Mouse (Mus musculus) liver, postnatal 0 days (tissue): ENCODE results near the gene Sectm1a. TPM values are rescaled to one million over a fixed set of nuclear protein-coding genes. Genes with fewer than 3 reads are reported as not detected.
A peak's percentile ranks its signal among the peaks of the same experiment; 100 is the strongest.

Source experiments
- ATAC-seq: fragments of 200-750 bp; cut with Nextera tagmentation; 2 replicates; pipeline ENCODE4 v1.8.0; 2017; ENCODE audit warnings: mild to moderate bottlenecking, moderate library complexity
- DNase-seq: peaks from one replicate; pipeline ENCODE4 v3.0.0-alpha.2; 2016
- H3K27ac ChIP-seq: fragments of 300-500 bp; sonication (generic); 2 replicates; pipeline ENCODE4 v1.5.1; 2014; ENCODE audit warnings: antibody characterized with exemption, moderate library complexity, mild to moderate bottlenecking, low read depth
- H3K27me3 ChIP-seq: fragments of 300-500 bp; sonication (generic); 2 replicates; pipeline ENCODE4 v1.6.1; 2014; ENCODE audit warnings: low read length, control low read depth, mixed read lengths; ENCODE audit not compliant: insufficient read depth
- H3K36me3 ChIP-seq: fragments of 300-500 bp; sonication (generic); replicated peaks from 2 replicates; pipeline ENCODE4 v1.6.1; 2014; ENCODE audit warnings: mild to moderate bottlenecking, control low read depth, low read length, moderate library complexity, mixed read lengths; ENCODE audit not compliant: insufficient read depth
- H3K4me1 ChIP-seq: fragments of 300-500 bp; sonication (generic); 2 replicates; pipeline ENCODE4 v1.6.1; 2014; ENCODE audit warnings: antibody characterized with exemption, mild to moderate bottlenecking, control low read depth; ENCODE audit not compliant: insufficient read depth
- H3K4me2 ChIP-seq: fragments of 300-500 bp; sonication (generic); 2 replicates; pipeline ENCODE4 v1.6.1; 2014; ENCODE audit warnings: low read depth, mild to moderate bottlenecking, low read length, moderate library complexity, mixed read lengths
- H3K4me3 ChIP-seq: fragments of 300-500 bp; sonication (generic); 2 replicates; pipeline ENCODE4 v1.5.1; 2014; ENCODE audit warnings: low read depth, low read length
- H3K9ac ChIP-seq: fragments of 300-500 bp; sonication (generic); replicated peaks from 2 replicates; pipeline ENCODE4 v1.6.1; 2014; ENCODE audit warnings: mild to moderate bottlenecking, moderate library complexity
- H3K9me3 ChIP-seq: fragments of 300-500 bp; sonication (generic); 2 replicates; pipeline ENCODE4 v1.6.1; 2016; ENCODE audit warnings: mild to moderate bottlenecking, control low read depth, low read length, mixed read lengths
- CTCF ChIP-seq: sonication (generic); IDR thresholded peaks from 2 replicates; pipeline ENCODE4 v1.5.1; 2016; ENCODE audit warnings: antibody characterized with exemption, low read depth
- EP300 ChIP-seq: IDR thresholded peaks from 2 replicates; pipeline ENCODE4 v1.6.1; 2016; ENCODE audit warnings: antibody characterized with exemption, low read depth, mild to moderate bottlenecking
- WGBS: fragments of 180-500 bp; shearing (Covaris S2); extraction: QIAGEN DNeasy Blood & Tissue Kit; methylation state at CpG from one replicate; pipeline ENCODE4 v1.1.7; 2014; ENCODE audit not compliant: insufficient replicate concordance; 5-methylcytosine and 5-hydroxymethylcytosine counted together
- polyA plus RNA-seq: library from polyadenylated mRNA; unstranded; fragments of >200 nt; fragmentation: Nextera tagmentation; extraction: Ambion mirVana; gene quantifications from 2 replicates; pipeline ENCODE4 v1.2.1, GENCODE M21; 2015

Sectm1a gene
- polyA plus RNA-seq, 1 experiment from 2014 or later = 1.7 TPM

DNA sequence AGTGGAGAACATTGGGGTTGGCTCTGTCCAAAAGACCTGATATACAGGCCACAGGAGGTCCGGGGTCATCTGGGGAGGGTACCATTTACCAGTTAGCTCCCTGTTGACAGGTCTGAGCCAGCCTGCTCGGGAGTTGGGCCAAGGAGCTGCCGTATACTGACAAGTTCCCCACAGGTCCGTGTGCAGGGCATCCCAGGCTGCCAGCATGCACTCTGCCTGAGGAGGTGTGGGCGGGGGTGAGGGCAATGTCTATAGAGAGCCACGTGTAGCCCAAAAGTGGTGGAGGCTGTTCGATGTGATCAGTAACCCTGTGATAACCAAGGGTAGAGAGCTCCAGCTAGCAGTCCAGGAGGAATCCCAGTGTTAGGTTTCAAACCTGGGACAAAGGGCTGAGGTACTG is 18.7 kb upstream of the Sectm1a start:
- no peak overlapping the region for H3K4me3 ChIP-seq
- H3K9me3 ChIP-seq = no peaks in the 10 kb centered on the region
- H3K4me1 ChIP-seq = peaks cover 14% of the 10 kb centered on the region; the same call in 1 of the 2 replicates
- TF ChIP-seq EP300 (no peak), CTCF (no peak)
- 51% methylated on average over 7 of the region's 7 CpGs for WGBS
- H3K36me3 ChIP-seq = no peaks in the 10 kb centered on the region
- no peak overlapping the region for H3K9ac ChIP-seq
- H3K27me3 ChIP-seq = no peaks in the 10 kb centered on the region
- no peak overlapping the region for H3K4me2 ChIP-seq
- no peak overlapping the region for H3K27ac ChIP-seq
- ATAC-seq = peak; percentile 64
- DNase-seq = no peak

DNA sequence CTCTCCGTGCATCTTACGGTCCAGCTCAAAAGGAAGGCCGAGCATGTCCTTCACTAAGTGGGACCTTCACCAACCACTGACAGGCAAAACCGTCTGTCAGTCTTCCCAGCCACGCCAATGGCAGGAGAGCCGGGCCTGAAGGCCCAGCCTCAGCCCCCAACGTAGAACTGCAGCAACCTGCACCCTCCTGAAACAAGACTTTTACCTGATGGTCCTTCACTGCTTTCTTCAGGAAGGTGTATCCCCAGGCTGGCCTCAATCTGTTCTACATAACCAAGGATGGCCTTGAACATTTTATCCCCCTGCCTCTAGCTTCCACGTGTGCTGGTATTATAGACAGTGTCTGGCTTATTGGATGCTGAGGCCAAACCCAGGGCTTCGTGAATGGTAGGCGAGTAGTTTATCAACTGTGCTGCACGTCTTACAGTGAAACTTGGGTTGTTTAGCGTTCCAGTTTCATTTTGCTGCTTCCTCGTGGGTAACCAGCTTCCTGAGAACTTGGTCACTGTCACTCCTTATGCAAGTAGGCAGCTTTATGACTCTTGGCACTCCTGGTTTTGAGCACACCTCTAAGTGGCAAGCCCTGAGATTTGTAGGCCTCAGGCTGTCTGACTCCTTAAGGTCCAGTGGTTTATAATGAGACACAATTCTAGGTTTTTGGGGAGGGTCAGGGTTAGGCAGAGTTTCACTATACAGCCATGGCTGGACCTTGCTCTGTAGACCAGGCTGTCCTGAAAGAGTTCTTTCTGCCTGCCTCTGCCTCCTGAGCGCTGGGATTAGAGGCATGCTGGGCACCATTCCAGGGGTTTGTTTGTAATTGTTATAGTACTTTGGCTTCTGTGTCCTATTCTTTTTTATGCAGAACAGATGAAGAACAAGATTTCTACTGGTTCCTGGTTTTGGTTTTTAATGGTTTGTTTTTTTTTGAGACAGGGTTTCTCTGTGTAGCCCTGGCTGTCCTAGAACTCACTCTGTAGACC is 11.9 kb upstream of the Sectm1a start:
- WGBS = 73% methylated on average over 14 of the region's 14 CpGs
- H3K27ac ChIP-seq = no peak overlapping the region
- H3K4me3 ChIP-seq = no peak overlapping the region
- no peak for ATAC-seq
- DNase-seq = no peak
- H3K27me3 ChIP-seq = no peaks in the 10 kb centered on the region
- H3K4me2 ChIP-seq = no peak overlapping the region
- H3K9me3 ChIP-seq = no peaks in the 10 kb centered on the region
- no peaks in the 10 kb centered on the region for H3K4me1 ChIP-seq
- no peak for TF ChIP-seq CTCF
- TF ChIP-seq EP300 = no peak
- H3K36me3 ChIP-seq = no peaks in the 10 kb centered on the region
- H3K9ac ChIP-seq = no peak overlapping the region

DNA sequence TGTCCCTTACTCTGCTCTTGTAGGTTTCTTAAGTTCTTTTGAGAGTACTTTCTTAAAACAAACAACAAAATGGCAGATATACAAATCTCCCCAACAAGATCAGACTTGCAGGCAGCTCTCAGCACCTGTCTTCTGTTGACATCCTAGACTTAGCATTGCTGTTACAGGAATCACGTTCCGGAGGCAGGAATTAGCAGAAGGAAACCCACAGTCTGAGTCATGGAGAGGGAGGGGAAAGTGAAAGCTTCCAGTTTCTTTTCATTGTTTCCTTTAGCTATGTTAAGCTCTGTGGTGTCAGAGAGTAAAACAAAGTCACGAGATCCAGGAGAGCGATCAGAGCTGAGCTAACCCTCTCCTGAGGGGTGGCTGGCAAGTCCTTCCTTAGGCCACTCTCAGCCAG is 9.9 kb upstream of the Sectm1a start:
- Histone ChIP-seq H3K9ac (no peak overlapping the region), H3K4me2 (no peak overlapping the region), H3K27me3 (no peaks in the 10 kb centered on the region), H3K27ac (no peak overlapping the region), H3K4me3 (no peak overlapping the region), H3K9me3 (no peaks in the 10 kb centered on the region), H3K4me1 (no peaks in the 10 kb centered on the region), H3K36me3 (no peaks in the 10 kb centered on the region)
- 57% methylated on average over 4 of the region's 4 CpGs for WGBS
- no peak for DNase-seq
- ATAC-seq = no peak
- TF ChIP-seq CTCF (no peak), EP300 (no peak)

DNA sequence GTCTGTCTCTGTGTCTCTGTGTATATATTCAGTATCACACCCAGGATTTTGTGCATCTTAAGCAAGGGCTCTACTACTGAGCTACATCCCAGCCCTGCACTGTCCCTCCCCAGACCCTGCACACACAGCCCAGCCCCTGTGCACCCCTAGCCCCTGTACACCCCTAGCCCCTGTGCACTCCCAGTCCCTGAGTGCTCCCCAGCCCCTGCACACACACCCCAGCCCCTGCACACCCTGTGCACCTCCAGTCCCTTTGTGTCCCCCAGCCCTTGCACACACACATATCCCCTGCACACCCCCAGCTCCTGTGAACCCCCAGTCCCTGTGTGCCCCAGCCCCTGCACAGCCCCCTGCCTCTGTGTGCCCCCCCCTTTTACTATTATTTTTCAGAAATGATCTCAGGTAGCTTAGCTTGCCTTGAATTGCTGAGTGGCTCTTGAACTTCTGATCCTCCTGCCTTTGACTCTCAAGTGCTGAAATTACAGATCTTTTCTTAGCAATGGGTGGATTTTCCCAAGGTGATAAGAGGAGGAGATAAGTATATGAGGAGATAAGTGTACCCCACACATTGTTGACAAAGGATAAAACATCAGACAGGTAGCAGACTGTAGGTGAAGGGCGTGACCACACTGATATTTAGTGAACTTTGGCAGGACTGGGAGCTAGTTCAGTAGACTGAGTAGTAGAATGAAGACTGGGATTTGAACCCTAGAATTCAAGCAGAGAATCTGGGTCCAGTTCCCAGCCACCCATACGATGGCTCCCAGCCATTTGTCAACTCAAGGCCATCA is 8.9 kb upstream of the Sectm1a start:
- TF ChIP-seq CTCF (no peak), EP300 (no peak)
- no peak overlapping the region for H3K9ac ChIP-seq
- no peak overlapping the region for H3K27ac ChIP-seq
- no peaks in the 10 kb centered on the region for H3K36me3 ChIP-seq
- no peaks in the 10 kb centered on the region for H3K9me3 ChIP-seq
- H3K4me1 ChIP-seq = no peaks in the 10 kb centered on the region
- DNase-seq (no peak), ATAC-seq (no peak)
- no peak overlapping the region for H3K4me2 ChIP-seq
- 72% methylated on average over 2 of the region's 2 CpGs for WGBS
- H3K4me3 ChIP-seq = no peak overlapping the region
- H3K27me3 ChIP-seq = no peaks in the 10 kb centered on the region

DNA sequence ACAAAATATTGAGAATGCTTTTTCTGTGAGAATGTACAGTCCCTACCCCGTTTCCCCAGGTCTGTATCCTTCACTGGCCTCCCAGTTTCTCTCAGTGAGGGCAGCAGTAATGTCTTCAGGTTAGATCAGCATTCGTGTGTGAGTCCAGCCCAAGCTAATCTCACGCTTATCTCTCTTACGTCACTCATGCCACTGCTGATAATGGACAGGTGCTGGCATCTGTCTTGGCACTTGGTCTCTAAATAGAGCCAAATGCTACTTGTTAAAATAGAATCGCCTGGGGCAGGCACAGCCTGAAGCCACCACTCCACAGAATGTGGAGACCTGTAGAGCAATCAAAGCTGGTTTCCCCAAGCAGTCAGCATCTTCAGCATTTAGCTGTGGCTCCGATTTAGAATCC is 8.0 kb upstream of the Sectm1a start:
- ATAC-seq = no peak
- WGBS = 65% methylated on average over 6 of the region's 6 CpGs
- H3K4me2 ChIP-seq = no peak overlapping the region
- H3K9me3 ChIP-seq = no peaks in the 10 kb centered on the region
- H3K4me3 ChIP-seq = no peak overlapping the region
- TF ChIP-seq CTCF (no peak), EP300 (no peak)
- no peak overlapping the region for H3K27ac ChIP-seq
- H3K4me1 ChIP-seq = no peaks in the 10 kb centered on the region
- no peaks in the 10 kb centered on the region for H3K27me3 ChIP-seq
- no peak for DNase-seq
- H3K9ac ChIP-seq = no peak overlapping the region
- H3K36me3 ChIP-seq = no peaks in the 10 kb centered on the region

DNA sequence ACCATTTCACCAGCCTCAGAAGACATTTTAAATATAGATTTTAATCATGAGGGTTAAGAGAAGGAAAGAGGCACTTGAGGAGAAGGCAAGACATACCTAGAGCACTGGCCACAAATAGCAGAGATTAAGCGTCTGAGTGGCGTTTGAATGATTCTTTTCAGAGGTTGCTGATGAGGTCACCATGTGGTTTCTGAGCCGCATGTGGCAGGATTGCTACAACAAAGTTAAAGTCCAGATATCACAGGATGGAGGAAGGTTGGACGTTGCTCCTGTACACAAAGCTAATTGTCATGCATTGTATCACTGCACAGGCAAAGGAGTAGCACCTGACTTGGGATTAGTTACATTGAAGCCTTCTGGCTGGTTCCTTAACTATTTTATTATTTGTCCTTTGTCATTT is 5.3 kb upstream of the Sectm1a start:
- peak; percentile 38 for DNase-seq

More for the DNA sequence above, 5.3 kb upstream of the Sectm1a start:
- Histone ChIP-seq H3K36me3 (no peaks in the 10 kb centered on the region), H3K27ac (peak overlapping the region; percentile 86), H3K9me3 (no peaks in the 10 kb centered on the region), H3K9ac (peak overlapping the region; percentile 49), H3K4me1 (peaks cover 13% of the 10 kb centered on the region), H3K27me3 (no peaks in the 10 kb centered on the region), H3K4me2 (peak overlapping the region; percentile 52), H3K4me3 (peak overlapping the region; percentile 19)
- 37% methylated on average over 4 of the region's 4 CpGs for WGBS
- ATAC-seq = peak; percentile 87
- TF ChIP-seq EP300 = peak; percentile 50
- no peak for TF ChIP-seq CTCF
